Mouse (Mus musculus) urinary bladder, postnatal 4 days (tissue): ENCODE measurements at regions not wholly inside any gene's neighbourhood (a gene's known extent, or its start where the extent isn't known, plus 50 kb on each side); places are given as distances from the start of the nearest gene placed in this dataset.

ENCODE experiments used
- DNase-seq, 2 experiments: peaks; one replicate each; pipeline ENCODE4 v3.0.0; 2021 to 2022; ENCODE audit warnings: low spot score in 2 of 2

DNA sequence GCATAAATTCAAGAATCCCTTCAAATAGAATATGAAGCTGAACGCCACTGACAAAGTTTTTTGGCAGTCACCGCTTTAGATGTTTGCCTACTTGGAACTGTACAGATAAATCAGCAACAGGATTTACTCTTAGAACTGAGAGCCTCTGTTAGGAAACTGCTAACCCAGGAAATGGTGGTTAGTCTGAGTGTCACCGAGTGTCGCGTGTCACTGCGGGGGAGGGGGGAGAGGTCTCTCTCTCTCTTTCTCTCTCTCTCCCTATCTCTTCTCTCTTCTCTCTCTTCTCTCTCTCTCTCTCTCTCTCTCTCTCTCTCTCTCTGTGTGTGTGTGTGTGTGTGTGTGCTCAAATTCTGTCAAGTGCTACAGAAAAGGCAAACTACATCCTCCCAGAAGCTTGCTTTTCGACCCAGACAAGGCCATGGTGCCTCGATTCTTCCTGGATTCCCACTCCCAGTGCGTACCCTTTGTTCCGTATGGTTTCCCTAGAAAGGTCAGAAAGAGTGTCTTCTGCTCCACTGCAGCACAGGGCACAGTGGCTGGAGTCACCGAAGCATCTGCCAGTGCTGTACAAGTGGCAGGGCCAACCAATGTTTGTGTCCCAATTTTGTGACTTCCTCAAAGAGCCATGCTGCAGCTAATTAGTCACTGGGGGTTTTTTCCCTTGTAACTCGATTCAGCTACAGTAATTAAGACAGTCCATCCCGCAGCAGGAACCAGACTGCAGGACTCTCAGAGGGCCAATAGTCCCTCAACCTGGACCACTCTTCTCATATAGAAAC is 87.0 kb downstream of the Cog6 start:
- DNase-seq, result no peak

DNA sequence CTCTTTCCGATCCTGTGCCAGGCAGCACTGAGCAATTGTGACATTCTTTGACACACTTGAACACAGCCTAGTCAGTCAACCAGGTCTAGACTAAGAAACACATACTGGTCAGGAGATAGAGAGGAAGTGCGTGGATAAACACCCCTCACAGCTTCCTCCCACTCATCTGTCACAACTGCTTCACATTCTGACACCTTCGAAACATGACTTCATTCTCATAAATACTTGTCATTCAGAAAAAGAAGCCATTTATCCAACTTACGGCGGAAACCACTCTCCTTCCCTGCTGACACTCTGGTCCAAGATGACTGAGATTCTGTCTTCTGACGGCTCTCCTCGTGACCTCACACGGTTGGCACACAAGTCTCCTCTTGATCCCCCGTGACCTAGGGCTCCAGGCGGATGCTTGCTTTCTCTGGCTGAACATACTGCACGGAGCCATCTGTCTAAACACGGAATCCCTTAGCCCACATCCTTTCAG is 89.6 kb downstream of the Cog6 start:
- DNase-seq, result no peak

GRCm38 (mm10) chr3:52926549-52926948 is 90.5 kb downstream of the Cog6 start:
- DNase-seq, result no peak

DNA sequence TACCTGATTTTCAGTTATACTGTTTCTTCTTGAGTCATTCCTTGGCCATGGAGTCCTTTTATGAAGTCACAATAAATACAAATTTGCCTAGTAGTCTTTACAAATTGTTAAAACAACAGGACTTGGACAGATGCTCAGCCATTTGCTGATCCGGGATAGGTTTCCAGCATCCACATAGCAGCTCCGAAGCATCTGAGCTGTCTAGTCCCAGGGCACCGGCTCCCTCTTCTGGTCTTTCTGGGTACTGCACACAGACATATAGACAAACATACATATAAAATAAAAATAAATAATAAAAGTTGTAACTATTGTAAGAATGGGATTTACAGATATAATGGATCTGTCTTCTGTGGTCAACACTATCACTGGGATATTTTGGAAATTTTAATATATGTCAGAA is 91.8 kb downstream of the Cog6 start:
- DNase-seq, result no peak

DNA sequence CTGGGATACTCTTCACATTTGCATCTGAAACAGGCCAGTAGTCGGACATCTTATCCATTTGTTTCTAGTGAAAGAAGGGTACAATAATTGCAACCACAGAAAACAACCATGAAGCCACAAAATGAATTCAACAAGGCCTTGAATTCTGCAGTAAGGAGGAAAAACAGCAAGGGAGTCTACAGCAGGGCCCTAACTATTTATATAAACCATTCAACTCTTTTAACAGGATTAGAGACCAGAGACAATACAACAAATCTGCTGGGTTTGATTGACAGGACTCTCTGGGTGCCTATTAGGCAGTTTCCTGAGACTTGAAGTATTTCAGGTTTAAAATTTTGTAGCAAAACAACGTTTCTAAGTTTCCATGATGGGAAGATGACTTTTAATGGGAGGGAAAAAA is 92.4 kb downstream of the Cog6 start:
- DNase-seq, result no peak

DNA sequence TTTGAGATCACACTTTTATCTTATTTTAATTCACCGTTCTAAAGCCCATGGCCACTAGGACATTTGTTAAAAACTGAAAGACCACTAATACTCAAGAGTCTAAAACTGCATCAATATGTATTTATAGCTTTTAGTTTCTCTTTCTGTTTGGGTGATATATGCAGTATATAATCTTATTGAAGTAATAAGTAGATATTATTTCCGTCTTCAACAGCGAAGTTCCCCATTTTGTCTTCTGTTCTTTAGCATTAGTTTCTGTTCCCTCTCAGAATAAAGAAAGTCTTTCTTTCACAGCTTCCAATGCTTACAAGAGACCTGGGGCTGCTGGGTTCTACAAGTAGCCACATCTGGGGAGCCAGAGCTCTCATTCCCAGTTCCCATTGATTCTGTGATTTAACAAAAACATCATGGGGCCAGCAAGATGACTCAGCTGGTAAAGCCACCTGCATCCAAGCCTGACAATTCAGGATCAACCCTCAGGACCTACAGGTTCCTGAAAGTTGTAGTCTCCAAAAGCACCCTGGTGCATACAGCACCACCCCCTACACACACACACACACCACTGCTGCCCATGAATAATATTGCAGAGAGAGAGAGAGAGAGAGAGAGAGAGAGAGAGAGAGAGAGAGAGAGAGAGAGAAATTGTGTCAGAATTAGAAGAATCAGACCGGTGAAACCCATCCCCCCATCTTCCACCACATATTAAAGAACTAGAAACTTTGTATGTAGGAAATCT is 93.0 kb downstream of the Cog6 start:
- DNase-seq, result no peak

GRCm38 (mm10) chr3:52922411-52922810 is 94.6 kb downstream of the Cog6 start:
- no peak for DNase-seq

DNA sequence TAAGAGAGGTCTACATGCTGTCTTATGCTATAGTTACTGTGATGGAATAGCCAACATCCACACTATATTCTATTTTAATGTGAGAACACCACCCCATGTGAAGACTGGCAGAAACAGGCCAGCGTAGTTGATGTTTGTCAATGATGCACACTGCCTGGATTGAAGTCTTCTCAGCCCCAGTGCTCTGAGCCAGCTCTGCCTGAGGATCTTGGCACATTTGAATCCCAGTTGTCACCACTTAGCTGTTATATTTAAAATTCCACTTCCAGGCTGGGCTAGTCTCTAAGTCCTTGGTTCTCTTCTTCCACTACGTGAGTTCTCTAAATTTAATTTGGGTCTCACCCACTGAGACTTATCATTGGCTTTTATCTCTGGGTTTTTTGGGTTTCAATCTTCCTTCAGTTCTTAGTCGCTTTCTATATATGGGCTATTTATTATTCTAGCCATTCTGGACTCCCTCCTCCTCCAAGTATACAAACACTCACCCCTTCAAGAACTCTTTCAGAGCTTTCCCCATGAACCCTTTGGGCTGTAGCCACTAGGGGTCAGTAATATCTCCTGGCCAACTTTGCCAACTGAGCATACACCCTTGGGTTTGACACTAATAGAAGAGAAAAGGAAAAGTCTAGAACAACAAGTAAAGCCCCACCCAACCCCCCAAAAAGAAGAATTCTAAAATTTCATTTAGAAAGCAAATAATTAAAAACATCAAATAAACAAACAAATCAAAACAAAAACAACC is 110.0 kb downstream of the Cog6 start:
- DNase-seq, result no peak

- no peak for DNase-seq
Measured at GRCm38 (mm10) chr3:52904028-52904427, 113.0 kb downstream of the Cog6 start.

DNA sequence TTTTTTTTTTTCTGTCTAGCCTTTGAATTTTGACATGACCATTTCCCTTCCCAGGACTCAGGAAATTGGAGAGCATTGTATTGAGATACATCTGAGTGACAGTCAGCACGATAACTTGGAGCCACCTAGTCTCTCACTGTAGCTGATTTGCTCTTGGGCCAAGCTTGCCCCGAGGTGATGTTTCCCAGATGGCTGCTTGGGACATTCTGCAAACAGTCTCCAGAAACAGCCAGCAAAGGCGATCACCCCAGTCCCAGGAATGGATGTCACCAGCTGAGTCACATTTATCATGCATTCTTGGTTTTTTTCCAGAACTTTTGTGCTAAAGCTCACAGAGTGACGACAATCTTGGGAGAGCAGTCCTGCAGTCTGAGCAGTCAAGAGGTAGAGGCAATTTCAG is 119.4 kb downstream of the Cog6 start:
- no peak for DNase-seq

DNA sequence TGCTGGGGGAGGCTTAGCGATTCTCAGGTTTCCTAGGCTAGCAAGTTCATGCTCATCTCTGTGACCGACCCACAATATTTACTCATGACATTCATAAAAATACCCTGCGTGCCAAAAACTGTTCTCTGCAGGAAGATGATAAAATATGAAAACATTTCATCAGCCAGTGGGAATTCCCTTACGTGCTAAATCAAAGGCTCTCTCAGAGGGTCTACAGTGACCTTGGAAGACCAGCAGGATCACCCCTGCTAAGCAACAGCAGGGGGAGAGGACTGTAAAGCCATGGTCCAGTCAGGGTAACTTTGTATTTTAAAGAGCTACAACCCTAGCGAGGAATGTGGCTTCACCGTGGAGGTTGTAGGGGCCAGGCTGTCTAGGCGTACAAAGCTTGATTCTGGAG is 120.6 kb downstream of the Cog6 start:
- no peak for DNase-seq

DNA sequence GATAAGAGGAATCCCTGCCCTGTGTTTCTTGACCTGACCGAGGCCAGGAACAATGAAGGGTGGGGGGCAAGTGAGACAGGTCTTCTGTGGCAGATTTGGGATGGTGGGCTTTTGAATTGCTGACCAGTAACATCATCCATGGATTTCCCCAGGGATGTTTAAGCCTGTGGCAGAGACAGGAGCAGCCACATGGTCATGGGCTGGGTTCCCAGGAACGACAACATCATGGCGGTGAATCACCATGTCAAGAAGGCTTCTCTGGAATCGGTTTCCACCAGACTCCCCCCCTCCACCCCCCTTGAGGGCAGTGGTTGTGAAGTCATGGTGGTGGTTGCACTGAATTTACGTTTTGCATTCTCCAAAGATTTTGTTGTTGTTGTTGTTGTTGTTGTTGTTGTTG is 121.3 kb downstream of the Cog6 start:
- DNase-seq, result no peak

DNA sequence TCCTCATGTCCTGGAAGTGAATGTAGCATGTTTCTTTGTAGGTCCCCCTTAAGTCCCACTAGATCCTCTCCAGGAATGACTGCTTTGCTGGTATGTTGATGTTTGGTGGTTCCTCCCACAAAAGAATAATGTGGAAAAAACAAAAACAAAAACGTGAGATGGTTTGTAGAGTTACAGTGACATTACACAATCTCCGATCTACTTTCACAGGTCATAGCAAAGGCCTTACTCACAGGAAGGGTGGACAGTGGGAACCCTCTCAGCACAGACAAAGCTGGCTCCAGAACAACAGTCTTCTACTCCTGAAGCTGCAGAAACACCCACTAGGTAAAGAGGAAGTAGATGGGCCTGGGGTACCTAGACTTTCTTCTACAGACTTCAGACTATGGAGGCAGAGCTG is 122.2 kb downstream of the Cog6 start:
- DNase-seq, result no peak

DNA sequence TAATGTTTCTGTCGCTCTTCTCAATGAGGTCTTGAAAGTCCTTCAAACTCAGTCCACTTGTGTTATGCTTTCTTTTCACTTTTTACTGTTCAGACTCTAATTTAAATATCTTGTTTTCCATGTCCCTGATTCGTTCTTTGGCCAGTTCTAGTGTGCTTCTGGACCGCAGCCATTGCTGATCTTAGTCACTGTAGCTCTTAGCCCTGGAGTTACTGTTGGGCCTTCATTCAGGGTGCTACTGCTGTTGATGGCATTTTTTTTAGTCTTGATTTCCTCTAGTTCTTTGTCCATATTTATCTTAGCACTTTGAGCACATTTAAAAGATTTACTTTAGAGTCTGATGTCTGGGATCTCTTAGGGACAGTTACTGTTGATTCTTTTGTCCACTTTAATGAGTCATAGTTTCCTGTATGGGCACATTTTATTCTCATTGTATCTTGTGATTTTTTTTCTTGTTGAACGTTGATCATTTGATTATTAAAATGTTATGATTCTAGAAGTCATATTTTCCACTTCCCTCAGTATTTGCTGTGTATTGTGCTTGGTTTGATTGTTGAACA is 127.8 kb downstream of the Cog6 start:
- DNase-seq, result no peak

- no peak for DNase-seq
Measured at GRCm38 (mm10) chr3:52881981-52882380, 135.1 kb downstream of the Cog6 start.

GRCm38 (mm10) chr3:52881139-52881538 is 135.9 kb downstream of the Cog6 start:
- DNase-seq, result no peak

GRCm38 (mm10) chr3:52879700-52880099 is 137.3 kb downstream of the Cog6 start:
- DNase-seq, result no peak

GRCm38 (mm10) chr3:52878334-52878733 is 138.7 kb downstream of the Cog6 start:
- no peak for DNase-seq

DNA sequence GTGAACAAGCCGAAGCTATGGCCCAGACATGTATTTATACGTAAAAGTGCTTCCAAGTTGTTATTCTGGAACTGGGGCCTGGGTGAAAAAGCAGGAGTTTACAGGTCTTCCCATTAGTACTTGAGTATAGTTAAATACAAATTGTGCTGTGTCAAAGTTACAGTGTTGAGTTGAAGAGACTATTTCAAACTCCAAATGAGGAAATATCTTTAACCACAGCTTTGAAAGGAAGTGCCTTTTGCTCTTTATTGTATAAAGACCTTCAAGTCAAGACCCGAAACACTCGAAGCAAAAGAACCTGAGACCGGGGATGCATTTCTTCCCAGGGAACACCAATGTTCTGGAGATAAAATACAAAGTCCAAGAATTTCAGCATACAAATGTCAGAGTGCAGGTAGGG is 144.8 kb downstream of the Cog6 start:
- no peak for DNase-seq

DNA sequence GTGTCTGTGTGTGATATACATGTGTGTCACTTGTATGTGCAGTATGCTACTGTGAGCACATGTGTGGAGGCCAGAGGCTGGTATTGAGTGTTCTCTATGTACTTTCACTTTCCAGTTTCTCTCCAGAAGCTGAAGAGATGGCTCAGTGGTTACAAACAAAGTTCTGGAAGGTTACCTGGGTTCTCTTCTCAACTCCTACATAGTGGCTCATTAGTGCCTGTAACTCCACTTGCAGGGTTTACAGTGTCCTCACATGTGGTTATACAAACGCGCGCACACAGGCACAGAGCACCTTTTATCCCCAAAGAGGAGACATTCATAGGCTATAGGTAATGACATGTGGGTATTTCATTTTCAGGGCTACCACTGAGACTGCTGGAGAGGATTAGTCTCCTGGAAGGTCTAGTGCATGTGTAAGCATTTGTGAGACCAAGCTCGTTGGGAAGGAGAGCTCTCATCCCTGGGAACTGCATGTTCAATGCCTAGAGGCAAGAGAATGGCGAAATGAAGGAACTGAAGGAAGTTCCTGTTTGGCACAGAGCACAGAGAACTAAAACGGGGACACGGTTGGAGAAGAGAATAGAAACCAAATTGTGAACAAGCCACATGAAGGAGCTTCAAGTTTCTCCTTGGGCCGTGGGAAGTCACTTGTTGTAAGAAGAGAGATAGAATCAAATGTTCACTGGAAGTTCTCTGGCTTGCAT is 153.7 kb downstream of the Cog6 start:
- no peak for DNase-seq

DNA sequence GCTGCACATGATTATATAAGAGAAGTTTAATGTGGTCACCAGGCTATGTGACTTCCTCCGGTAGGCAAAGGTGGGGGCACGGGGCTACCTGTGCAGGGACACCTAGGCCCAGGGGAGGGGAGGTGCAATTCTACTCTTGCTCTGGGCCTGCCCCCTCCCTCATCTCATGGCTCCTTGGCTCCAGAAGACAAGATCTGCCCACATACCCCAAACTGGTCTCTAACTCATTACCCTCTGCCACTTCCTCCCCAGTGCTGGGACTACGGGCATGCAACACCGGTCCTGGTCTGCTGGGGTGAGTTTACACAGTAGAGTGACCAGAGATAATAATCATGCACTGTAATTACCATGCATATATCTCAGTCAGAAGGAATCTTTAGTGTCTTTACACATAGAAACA is 155.0 kb downstream of the Cog6 start:
- no peak for DNase-seq

- DNase-seq, result no peak
Measured at GRCm38 (mm10) chr3:52861538-52861937, 155.5 kb downstream of the Cog6 start.
